Mouse (Mus musculus): ENCODE measurements around the gene Hoxc9.

DNA sequence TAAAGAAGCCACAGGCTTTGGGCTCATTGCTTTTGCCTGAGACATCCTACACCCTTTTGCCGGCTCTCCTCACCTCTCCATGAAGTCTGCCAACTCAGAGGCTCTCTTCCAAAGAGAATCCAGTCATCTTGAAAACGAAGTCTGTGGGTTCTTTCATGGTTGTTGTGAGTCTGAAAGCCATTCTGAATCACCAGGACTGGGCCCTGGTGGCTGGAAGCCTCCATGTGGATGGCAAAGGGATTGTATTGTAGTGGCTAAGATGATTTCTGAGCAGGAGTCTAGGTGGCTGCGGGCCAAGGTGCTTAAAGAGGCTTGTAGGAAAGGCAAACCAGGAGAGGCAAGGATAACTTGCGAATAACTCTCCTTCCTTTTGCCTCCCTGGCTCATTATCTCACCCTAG, 25.9 kb downstream of the Hoxc9 start:
- TF ChIP-seq POLR2A (IDR thresholded peaks at IDR 0.05; ENCODE audit: insufficient read depth, low read depth, low read length), result no peak
- TF ChIP-seq CTCF (IDR thresholded peaks at IDR 0.05; ENCODE audit: insufficient read depth, low read depth, low read length), result no peak
